Mouse (Mus musculus) left cerebral cortex, adult 2 months (tissue): ENCODE measurements around the gene Slc38a4. TPM values are rescaled to one million over a fixed set of nuclear protein-coding genes. Genes with fewer than 3 reads are reported as not detected.

Experiments
- DNase-seq, 2 experiments: peaks; one replicate each; pipeline ENCODE4 v3.0.0; 2021 to 2022; ENCODE audit warnings: low spot score in 2 of 2, mixed read lengths in 1 of 2; ENCODE audit errors: extremely low spot score in 1 of 2
- H3K27ac ChIP-seq: fragments of 200-600 bp; 2 replicates; pipeline ENCODE4 v1.8.1; 2022
- H3K4me3 ChIP-seq: fragments of 200-600 bp; 2 replicates; pipeline ENCODE4 v1.8.1; 2022
- CTCF ChIP-seq: fragments of 200-600 bp; IDR thresholded peaks from 2 replicates; pipeline ENCODE4 v1.8.1; 2022; ENCODE audit warnings: antibody characterized with exemption, mild to moderate bottlenecking, moderate library complexity
- intact Hi-C: fragments of 180-260 bp; cut with DNase I; formaldehyde crosslinking; loops from one replicate; pipeline ENCODE4 v1.15.1; 2025
- total RNA-seq, 2 experiments: library from RNA; stranded (reverse); gene quantifications; 2 replicates each; pipeline ENCODE4 v1.2.3; 2021

Slc38a4 gene
- total RNA-seq, 2 experiments from 2014 or later: 0.87 to 1.2 TPM

DNA sequence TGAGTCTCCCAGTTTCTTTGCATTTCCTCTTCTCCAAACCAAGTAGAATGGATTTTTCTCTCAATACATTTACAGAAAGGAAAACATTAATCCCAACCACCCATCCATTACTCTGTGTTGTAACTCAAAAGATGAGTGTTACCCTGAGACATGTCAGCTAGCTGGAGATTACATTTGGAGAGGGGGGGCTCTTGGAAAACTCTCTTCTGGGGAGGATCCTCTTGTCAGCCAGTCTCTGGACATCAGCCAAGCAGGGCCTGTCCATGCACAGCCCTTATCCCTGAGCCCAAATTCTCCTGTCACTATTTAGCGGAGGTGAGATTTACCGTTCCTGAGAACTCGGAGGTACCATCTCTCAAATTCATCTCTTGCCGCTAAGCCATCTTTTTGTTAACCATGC is 82.4 kb downstream of the Slc38a4 start:
- no peak overlapping the region for H3K27ac ChIP-seq
- intact Hi-C loops: no loop called here
- DNase-seq: no peak
- H3K4me3 ChIP-seq: no peak overlapping the region
- no peak for TF ChIP-seq CTCF

DNA sequence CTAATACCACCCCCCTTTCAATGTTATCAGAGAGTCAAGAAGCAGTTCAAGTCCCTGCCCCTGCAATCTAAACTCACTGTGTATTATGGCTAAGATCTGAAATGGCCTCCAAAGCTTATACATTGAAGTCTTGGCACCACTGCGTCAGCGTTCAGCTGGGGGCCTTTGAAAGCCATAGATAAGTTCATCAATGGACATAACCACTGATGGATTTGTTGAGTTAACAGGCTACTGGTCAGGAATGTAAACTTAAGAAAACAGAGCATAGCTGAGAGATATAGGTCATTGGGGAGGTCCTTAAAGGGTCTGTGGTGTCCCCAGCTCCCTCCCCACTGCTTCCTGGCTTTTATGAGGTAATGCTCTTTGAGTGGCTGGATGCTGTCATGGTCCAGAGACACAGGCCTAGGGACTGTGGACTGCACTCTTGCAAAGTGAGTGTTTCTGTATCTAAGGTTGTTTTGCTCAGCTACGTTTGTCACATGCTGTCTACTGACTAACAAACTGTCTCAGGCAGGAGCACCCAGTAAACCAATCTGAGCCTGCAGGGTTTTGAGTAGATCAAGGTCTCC is 83.0 kb downstream of the Slc38a4 start:
- no peak for TF ChIP-seq CTCF
- intact Hi-C loops: no loop called here
- no peak for DNase-seq
- no peak overlapping the region for H3K4me3 ChIP-seq
- H3K27ac ChIP-seq: no peak overlapping the region

DNA sequence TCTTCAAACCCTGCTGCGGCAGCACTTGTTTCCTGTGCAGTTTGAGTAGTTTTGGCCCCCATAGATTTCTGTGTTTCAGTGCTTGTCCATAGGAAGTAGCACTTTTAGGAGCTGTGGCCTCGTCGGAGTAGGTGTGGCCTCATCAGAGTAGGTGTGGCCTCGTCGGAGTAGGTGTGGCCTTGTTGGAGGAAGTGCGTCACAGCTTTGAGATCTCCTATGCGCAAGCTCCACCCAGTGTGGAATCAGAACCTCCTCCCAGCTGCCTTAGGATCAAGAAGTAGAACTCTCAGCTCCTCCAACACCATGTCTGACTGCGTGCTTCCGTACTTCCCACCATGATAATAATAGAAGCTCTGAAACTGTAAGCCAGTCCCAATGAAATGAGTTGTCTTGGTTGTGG is 83.8 kb downstream of the Slc38a4 start:
- no peak for DNase-seq
- no peak for TF ChIP-seq CTCF
- intact Hi-C loops: no loop called here
- Histone ChIP-seq H3K4me3 (no peak overlapping the region), H3K27ac (no peak overlapping the region)

DNA sequence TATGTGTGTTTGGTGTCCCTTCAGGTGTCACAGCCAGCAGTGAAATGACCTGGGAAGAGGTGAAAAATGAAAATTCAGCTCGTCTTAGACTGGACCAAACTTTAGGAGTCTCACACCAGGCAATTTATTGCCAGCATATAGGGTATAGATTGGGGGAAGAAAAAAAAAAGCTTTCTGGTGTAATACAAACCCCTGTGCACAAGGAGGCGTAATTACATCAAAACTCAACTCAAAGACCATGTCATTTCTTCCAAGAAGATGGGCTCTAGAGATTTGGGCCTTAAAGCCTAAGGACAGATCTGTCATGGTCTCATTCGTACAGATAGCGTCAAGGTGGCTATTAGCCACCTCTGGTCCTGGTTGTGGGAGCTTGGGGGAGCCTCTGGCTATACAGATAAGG is 86.0 kb downstream of the Slc38a4 start:
- TF ChIP-seq CTCF: peak; percentile 8
- Histone ChIP-seq H3K4me3 (no peak overlapping the region), H3K27ac (no peak overlapping the region)
- no peak for DNase-seq
- intact Hi-C loops: no loop called here

DNA sequence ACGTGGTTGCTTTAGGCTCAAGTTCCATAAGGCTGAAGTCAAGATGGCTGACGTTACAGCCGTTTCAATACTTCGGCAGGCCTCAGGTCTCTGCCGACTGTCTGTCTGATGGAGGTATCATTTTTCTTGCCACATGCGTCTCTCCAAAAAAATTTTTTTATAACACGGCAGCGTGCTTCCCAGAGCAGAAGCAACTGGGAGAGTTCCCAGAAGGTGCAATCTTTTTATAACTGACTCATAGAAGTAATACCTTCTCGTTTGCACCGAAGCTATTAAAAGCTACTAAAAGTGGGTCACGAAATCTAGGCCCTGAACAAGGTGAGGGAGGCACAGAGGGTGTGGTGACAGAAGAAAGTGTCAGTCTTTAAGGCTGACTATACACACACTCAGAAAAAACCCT is 87.0 kb downstream of the Slc38a4 start:
- no peak overlapping the region for H3K4me3 ChIP-seq
- DNase-seq: no peak
- intact Hi-C loops: no loop called here

DNA sequence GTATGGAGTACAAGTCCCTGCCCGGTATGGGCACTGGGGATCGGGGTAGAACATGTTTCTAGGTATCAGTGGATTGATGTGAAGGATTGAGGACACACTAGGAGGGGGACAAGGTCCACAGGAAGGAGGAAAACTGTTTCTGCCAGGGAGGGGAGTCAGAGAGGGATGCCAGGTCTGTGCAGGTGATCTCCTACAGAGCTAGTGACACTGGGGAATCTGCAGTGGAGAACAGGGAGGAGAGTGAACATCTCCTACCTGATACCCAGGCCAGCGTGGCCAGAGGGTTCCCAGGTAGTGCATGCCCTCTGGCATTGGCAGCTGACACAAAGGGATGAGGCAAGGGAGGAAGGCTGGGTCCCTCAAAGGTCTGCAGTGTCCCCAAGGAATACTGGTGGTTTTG is 89.4 kb downstream of the Slc38a4 start:
- no peak overlapping the region for H3K4me3 ChIP-seq
- TF ChIP-seq CTCF: no peak
- no peak overlapping the region for H3K27ac ChIP-seq
- no peak for DNase-seq
- intact Hi-C loops: no loop called here

More for the DNA sequence above, 87.0 kb downstream of the Slc38a4 start:
- H3K27ac ChIP-seq: no peak overlapping the region
- no peak for TF ChIP-seq CTCF

DNA sequence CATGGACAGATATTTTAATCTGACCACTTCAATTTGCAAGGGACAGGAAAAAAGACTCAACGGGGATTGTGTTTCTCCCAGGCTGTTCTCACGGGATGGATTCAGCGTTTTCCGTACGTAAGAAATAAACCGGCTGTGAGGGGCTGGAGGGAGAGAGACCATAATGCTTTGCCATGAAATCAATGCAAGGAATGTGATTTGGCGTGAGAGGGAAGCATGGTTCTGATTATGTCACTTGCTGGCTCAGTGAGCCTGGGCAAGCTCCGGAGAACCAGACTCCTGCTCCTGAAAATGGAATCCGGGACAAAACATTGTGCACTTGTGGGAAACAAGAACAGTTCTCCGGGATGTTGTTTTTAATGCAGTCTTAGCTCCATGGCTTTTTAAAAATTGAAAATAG is 92.0 kb downstream of the Slc38a4 start:
- Histone ChIP-seq H3K4me3 (peak overlapping the region; percentile 16; the same call in 1 of the 2 replicates), H3K27ac (no peak overlapping the region)
- no peak for DNase-seq
- no peak for TF ChIP-seq CTCF
- intact Hi-C loops: no loop called here

DNA sequence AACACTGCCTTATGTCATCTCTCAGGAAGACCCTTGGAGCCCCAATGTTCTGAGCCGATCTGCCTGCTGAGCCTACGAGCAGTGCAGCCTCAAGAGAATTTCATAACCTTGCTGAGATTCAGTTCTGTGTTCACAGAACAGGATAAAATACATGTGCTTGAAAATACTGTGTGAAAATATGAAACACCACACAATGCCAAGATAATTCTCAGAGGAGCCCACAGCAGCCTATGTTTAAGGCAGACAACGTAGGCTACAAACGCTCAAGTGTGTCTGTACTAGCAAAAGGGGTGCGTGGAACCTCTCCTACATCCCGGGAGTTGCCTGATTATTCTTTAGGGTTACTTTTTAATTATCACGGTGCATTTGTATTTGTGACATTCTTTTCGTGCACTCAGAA is 92.4 kb downstream of the Slc38a4 start:
- peak overlapping the region; percentile 16; the same call in 1 of the 2 replicates for H3K4me3 ChIP-seq
- DNase-seq: no peak
- no peak overlapping the region for H3K27ac ChIP-seq
- intact Hi-C loops: no loop called here
- no peak for TF ChIP-seq CTCF

DNA sequence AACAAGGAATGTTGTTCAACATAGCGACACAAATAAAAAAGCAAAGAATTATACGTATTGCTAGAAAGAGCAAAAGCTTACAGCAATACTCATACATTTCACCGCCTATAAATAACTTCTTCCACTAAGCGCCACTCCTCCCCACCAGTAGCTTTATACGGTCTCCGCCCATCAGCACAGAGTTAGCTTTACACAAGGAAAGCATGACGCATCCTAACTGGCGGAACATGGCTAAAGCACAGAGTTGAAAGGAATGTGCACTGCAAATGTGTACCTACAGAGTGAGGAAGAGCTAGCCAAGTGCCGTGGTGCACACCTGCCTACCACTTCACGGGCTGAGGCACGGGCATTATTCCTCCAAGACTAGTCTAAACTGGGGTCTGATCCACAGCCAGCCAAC is 95.4 kb downstream of the Slc38a4 start:
- no peak for DNase-seq
- Histone ChIP-seq H3K27ac (no peak overlapping the region), H3K4me3 (no peak overlapping the region)
- intact Hi-C loops: no loop called here
- no peak for TF ChIP-seq CTCF

DNA sequence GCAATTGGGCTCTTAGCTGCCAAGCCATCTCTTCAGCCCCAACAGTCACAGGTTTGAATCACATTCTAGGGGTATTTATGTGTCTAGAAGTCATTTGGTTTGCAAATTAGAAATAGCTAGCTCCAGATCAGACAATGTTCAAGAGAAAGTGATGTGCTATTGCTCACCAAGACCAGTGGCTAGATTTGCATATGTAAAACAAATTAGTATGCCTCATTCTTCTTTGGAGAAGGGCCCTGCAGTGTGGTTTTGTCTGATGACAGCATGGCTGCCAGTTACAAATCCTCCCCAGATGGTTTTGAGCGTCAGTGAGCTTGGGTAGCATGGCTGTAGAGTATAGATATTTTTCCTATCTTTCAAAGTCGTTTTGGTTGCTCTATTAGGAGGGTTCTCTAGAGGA is 96.5 kb downstream of the Slc38a4 start:
- intact Hi-C loops: loop anchor here (5.0 kb wide), 1 partner anchor 178 kb away; no protein-coding TSS in a partner anchor
- DNase-seq: no peak
- no peak for TF ChIP-seq CTCF

DNA sequence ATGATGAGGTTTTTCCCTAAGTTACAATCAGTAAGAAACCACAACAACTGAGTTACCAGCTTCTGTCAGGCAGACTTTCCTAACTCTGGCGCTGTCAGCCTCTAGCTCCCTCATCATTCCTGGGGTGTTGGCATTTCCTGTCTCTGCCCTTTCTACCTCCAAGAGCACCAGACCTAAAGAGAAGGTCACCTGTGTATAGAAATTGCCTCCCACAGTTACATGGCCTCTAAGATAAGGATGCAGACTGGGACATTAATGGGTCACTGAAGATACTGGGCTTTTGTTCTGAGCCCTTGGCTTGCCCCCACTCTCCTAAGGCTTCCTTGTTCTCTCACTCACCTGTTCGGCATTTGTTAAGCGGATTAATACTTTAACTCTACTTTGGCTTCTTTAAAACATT is 99.1 kb downstream of the Slc38a4 start:
- Histone ChIP-seq H3K4me3 (no peak overlapping the region), H3K27ac (no peak overlapping the region)
- no peak for TF ChIP-seq CTCF
- intact Hi-C loops: loop anchor here (5.0 kb wide), 1 partner anchor 181 kb away; no protein-coding TSS in a partner anchor
- DNase-seq: no peak

More for the DNA sequence above, 96.5 kb downstream of the Slc38a4 start:
- Histone ChIP-seq H3K27ac (no peak overlapping the region), H3K4me3 (no peak overlapping the region)

DNA sequence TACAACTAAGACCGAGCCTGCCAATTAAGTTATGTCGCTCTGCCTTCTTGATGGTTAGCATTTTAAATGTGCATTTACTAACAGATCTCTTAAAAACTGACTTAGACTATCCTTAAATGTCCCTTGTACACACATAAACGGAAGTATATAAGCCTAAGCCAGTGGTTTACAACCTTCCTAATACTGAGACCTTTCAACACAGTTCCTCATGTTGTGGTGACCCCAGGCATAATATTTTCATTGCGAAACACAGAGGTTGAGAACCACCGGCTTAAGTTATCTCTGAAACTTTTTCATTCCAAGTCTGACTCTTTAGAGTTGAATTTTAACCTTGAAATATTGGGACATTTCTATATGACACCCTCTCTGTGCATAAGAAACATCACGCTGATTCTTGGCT is 101.4 kb downstream of the Slc38a4 start:
- Histone ChIP-seq H3K4me3 (no peak overlapping the region), H3K27ac (no peak overlapping the region)
- intact Hi-C loops: loop anchor here (5.0 kb wide), 1 partner anchor 233 kb away; no protein-coding TSS in a partner anchor
- DNase-seq: no peak
- TF ChIP-seq CTCF: no peak

DNA sequence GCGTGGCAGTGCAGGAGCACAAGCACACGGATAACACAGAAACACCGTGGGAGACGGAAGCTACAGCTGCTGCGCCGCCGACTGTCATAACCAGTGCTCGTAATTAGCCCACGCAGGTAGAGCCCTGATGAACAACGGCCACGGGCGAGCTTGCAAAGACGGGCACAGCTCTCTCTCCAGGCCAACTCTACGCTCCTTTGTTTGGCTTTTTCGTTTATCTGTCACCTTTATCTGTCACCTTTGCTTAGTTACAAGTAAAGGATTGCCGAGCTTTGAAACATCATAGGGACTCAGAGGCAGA is 101.9 kb downstream of the Slc38a4 start:
- peak overlapping the region; percentile 47 for H3K4me3 ChIP-seq
- no peak overlapping the region for H3K27ac ChIP-seq
- intact Hi-C loops: loop anchor here (5.0 kb wide), 1 partner anchor 233 kb away; no protein-coding TSS in a partner anchor
- DNase-seq: no peak
- TF ChIP-seq CTCF: no peak
